Mouse (Mus musculus): Measurements from ENCODE around the gene Pik3r1.

DNA sequence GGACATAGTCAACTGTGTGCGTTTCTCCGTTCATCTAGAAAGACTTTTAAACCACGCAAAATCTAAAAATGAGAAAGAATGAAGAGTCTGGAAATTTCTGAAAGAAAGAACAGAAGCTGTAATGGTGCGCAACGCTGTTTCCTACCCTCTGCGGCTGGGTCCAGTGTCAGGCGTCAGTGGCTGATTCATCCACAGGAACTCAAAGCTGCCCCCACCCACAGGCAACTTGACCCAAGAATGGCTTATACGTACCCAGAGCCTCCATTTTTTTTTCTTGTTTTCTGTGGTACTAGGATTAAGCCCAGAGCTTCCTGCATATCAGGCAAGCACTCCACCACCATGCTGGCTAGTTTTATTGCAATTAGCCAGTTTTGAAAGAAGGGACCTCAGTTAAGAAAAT, 37.7 kb downstream of the Pik3r1 start:
- TF ChIP-seq CTCF (IDR thresholded peaks at IDR 0.05; ENCODE audit: low read depth, low read length) (no peak), POLR2A (IDR thresholded peaks at IDR 0.05; ENCODE audit: extremely low read depth, insufficient read depth, low read length) (no peak)

Data from liver, adult 2 months (tissue).